Mouse (Mus musculus): ENCODE measurements around the gene 9430097D07Rik.

The 9430097D07Rik gene

DNA sequence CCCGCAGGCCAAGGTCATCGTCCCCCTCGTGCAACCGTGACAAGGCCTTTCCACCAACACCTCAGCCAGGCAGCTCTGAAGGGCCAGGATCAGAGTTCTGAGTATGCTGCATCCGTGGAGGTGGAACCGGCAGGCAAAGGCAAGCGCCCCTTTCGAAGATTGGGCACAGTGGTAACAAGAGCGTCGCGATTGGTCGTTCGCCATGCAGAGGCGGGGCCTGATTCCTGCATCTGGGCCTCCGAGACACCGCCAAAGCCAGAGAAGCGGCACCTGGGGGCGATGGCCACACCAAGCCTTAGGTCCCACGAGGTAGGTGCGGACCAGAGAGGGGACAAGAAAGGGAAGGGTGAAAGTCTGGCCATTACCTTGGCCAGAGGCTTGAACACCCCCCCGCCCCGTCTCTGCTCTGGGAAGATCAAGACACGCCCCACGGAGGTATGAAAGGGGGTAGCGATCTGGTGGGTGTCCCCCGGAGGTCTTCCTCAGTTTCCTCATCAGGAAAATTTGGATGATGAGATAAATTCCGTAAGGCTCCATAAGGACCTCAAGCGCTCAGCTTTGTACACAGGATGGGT, at the start of gene 9430097D07Rik:
Gene 9430097D07Rik (minus strand): TSS at position 99 of the 575 bp plus-strand sequence.
- DNase-seq (ENCODE audit: low spot score) = peak; percentile 79

DNA sequence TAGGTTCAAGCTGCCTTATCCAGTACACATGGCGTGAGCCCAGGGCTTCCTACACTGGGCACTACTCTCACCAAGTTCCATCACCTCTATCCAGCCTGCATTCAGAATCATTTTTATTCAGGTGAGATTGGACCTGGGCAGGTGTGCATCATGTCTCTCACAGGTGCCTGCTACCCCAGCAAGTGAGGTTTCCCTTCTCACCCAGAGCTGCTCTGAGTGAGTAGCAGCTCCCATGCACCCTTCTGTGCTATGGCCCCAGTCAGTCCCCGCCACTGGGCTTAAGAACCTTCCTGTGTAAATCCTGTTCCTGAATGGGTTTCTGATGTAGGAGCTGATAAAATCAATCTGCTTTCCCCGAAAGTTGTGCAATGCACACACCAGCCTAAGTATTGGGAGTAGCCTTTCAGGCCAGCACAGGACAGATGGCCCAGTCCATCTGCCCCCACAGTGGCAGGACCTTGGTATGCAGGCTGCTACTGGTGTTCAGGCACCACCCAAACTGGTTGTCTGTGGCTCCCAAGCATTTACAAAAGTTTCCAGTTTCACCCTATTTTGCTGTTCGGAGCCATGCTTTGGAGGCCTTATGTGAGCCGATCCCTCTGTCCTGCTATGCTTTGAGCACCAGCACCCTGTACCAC, 48.7 kb upstream of the 9430097D07Rik start:
- peak; percentile 40 for DNase-seq (ENCODE audit: low spot score)

DNA sequence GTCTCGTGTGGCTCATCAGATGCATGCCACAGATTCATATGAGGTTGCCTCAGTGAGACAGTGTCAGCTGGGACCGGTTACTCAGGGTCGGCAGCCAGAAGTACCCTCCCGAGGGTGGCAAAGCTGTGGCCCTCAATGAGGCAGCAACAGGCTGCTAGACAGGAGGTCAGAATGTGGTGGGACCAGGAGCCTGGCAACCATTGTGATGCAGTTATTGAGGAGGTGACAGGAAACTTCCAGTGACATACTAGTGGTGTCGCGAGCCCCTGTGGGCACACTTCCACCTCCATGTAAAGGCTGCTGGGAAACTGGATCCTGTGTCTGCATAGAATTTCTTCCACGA, 46.0 kb upstream of the 9430097D07Rik start, which contains the start of gene Ak1:
Gene Ak1 (plus strand): TSS at position 242 of the 343 bp plus-strand sequence.
- no peak for DNase-seq (ENCODE audit: low spot score)

DNA sequence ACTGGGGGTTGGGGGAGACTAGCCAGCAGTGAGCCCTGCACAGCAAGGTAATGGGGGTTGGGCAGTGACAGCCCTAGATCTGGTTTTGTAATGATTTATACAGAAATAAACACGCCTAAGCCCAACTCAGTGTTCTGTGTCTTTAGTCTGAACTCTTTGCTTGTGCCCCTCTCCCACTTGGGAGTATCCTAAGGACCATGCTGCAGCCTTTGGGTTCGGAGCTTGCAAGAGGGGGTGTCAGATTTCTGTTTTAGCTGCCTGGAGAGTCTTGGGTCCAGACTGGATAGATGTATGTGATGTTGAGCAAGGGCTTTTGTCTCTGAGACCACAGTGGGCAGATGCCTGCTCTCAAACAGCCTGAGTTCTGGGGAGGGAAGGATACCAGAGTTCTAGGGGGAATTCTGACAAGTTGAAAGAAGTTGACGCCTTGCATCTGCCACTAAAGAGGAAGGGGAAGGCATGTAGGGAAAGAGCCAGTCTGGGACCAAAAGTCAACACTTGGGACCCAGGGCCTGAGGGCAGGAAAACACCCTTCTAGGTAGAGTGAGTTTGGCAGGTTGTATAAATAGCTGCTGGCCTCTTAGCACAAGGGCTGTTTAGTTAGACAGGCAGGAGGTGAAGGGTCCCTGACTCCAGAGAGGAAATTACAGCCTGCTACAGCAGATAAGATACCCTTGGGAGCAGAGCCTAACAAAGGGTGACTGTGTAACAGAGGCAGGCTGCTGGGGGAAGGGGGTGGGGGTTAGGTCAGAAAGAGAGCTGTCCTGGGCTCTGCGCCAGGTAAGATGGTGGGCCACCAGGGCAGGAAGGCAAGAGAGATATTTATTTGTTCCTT, 45.4 kb upstream of the 9430097D07Rik start:
- peak; percentile 94 for DNase-seq (ENCODE audit: low spot score)

DNA sequence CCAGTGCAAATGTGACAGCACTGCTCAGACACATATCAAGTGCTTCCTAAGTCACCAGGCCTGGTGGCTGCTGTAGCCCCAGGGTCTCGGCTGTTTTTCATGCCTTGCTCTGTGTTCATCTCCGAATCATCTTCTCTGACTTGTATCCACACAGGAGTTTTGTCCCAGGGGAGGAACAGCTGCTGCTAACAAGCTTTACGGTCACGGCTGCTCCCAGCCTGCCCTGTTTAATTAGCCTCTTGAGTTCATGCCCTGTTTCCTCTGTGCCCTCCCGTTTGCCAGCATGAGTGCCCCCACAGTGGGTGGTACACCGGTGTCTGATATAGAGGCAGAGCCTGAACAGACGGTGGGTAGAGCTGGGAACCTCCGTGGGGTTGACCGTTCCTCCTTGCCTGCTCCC, 42.6 kb upstream of the 9430097D07Rik start:
- DNase-seq (ENCODE audit: low spot score) = peak; percentile 72

DNA sequence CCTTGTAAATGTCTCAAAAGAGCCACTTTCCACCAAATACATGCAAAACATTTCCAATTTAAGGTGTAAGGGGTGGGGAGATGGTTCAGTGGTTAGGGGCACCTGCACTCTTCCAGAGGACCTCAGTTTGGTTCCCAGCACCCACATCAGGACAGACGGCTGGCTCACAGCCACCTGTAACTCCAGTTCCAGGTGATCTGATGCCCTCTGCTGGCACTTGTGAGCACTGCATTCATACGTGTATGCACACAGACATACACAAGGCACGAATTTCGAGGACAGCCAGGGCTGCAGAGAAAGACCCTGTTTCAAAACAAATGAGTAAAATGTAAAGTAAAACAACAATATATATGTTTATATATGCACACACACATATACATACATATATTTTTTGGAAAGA, 42.1 kb upstream of the 9430097D07Rik start:
- DNase-seq (ENCODE audit: low spot score) = no peak

DNA sequence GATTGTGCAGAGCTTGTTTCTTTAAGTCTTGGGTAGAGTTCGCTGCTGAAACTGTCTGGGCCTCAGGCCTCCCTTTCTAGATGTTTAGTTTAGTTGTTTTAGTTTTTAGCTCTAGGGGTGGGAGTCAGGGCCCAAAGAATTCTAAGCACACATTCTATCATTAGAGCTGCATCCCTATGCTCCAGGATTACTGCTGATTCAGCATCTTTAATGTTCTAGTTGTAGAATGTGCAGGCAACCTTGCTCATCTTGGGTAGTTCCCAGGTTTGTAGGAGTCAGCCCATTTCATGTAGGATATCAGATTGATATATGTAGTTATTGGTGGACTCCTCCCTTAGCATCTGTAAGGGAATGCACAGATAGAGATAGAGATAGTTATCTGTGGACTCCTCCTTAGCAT, 41.6 kb upstream of the 9430097D07Rik start:
- no peak for DNase-seq (ENCODE audit: low spot score)

DNA sequence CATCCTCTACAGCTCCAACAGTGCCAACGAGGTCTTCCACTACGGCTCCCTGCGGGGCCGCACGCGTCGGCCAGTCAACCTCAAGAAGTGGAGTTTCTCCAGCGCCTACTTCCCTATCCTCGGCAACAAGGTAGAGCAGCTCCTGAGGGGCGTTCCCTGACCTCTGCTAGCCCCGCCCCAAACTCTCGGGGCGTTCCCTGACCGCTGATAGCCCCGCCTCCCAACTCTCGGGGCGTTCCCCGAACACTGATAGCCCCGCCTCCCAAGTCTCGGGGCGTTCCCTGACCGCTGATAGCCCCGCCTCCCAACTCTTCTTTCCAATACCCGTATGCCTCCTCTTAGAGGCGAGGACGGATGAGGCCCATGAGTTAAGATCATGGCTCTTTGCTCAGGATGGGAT, 36.8 kb upstream of the 9430097D07Rik start:
- DNase-seq (ENCODE audit: low spot score) = no peak

DNA sequence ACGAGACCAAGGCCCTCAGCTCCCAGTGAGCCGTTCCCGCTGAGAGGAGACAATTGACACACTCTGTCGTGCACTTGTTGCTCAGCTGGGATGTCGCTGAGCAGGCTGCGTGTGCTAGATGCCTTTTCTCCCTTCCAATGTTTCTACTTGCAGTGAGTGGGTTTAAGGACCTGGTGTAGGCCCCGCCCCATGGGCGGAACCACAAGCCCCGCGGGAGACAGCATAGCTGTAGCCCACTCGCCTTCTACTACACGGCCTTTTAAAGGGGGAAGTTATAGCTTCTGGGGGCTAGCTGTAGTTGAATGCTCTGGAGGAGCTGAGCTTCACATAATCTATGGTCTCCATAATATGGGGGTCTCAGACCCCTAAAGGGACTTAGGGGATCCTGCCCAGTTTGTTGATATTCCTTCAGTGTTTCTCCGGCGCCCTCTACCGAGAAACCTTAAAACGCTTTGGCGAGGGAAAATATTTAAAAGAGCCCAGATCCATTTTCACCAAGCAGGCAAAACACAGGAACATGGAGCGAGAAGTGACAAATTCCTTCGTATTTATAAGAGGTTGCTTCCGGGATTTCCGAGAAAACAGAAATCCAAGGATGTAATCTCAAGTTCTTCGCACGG, 35.2 kb upstream of the 9430097D07Rik start:
- no peak for DNase-seq (ENCODE audit: low spot score)

DNA sequence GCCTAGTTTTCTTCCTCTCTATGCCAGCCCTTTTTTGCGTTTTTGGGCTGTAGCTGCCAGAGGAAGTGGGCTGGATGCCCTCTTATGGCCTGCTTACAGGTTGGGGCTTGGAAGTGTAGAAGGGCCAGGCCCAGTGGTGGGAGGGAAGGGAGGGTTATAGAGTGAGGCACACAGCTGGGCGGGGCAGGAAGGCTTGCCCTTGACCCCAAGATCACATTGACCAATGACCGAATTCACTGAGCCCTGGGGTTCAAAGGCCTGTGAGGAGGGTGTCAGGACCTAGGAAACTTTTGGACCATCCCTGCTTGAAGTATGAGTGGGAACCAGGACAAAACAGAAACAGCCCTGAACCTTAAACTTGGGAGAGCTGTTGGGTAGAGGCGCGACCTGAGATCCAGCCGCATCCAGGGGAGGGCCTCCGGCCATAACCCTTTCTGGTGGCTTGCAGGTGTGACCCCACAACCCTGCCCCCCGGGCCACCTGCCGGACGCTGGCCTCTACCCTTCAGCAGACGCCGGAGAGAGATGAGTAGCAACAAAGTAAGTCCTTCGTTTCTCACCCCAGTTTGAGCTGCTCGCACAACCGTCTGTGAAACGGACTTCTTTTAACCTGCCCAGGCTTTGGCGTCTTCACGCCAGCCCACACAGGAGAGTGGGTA, 33.4 kb upstream of the 9430097D07Rik start:
- DNase-seq (ENCODE audit: low spot score) = no peak

DNA sequence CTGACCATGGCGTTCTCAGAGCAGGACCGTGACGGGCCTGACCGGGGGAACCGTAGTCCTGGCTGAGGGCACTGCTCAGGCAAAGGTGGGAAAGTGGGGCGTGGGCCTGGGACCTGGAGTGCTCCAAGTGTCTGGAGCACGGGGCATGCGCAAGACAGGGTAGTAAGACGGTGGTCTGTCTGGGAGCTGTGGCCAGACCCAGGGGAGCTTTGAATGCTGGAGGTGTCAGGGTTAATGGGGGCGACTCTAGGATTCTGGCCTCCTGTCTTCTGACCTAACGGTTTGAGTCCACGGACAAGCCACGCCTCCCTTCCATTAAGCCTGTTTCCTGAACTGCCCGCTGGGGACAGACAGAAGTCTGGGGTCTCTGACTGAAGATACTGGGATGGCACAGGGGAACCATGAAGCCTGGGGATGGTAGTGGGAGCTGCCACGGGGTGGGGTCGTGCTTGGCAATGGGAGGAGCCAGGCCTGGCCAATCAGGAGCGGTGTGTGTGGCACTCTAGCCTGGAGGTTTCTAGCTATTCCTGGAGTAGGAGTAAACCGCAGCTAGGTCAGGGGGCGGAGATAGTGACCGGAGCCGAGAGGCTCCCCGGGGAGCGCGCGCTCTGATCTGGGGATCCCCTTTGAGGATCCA, 32.8 kb upstream of the 9430097D07Rik start:
- peak; percentile 63 for DNase-seq (ENCODE audit: low spot score)

DNA sequence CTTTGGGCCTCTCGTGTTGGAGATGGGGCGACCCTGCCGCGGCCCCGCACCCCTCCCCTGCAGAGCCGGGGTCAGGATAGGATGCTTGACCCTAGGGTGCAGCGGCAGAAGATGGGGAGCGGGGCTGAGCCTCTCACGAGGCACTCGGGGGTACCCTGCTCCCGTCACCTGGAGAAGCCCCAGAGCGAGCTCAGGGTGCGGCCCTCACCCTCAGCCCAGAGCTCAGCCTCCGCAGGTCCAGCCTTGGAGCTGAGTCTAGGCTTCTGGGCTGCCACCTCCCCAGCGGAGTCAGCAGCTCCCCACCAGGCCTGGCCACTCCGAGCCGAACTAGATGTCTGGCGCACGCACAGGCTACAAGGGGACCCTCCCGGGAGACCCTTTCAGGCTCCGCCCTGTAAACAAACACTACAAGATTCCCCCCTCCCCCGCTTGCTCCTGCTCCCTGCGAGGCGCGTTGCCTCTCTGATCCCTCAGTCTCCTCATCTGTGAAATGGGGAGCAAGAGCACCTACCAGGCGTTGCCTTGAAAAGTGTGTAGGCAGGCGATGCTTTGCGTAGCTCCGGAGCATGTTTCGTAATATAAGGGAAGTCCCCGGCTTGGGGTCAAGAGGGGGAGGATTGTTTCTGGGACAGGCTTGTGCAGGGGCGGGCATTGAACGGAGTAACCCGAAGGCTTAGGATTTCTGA, 31.9 kb upstream of the 9430097D07Rik start:
- DNase-seq (ENCODE audit: low spot score) = peak; percentile 57

DNA sequence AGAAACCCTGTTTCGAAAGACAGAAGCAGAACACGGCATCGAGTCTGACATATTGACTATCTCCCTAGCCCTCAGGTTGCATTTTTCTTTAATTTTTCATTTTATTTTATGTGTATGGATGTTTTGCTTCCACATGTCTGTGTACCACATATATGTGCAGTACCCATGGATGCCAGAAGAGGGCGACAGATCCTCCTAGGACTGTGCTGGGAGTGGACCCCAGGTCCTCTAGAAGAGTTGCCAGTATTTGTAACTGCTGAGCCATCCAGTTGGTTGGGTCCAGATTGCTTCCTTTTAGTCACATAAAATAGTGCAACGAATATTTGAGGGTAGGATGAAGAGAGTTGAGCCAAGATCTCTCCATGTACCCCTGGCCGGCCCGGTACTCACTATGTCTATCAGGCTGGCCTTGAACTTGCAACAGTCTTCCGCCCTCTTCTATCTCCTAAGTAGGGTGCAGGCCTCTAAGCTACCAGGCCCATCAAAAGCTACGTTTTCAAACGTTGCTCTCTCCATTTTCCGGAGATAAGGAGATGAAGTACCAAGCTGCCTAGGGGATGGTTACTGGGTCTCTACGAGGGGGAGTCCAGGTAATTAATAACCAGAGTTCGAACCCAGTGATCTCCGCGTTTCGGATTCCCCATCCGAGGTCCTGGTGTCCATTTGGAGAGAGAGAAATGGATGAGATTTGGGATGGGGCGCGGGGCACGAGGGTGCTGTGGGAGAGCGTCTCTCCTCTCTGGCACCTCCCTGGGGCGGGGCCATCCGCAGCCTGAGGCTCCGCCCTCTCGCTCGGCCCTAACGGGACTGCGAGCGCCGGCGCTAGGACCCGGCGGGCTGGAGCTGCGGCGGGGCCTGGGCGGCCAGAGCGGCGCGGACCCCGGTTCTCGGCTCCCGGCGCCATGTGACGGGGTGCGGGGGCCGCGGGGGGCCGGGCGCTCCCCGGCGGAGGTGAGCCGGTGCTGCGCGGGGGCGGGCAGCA, 31.0 kb upstream of the 9430097D07Rik start:
- peak; percentile 86 for DNase-seq (ENCODE audit: low spot score)

DNA sequence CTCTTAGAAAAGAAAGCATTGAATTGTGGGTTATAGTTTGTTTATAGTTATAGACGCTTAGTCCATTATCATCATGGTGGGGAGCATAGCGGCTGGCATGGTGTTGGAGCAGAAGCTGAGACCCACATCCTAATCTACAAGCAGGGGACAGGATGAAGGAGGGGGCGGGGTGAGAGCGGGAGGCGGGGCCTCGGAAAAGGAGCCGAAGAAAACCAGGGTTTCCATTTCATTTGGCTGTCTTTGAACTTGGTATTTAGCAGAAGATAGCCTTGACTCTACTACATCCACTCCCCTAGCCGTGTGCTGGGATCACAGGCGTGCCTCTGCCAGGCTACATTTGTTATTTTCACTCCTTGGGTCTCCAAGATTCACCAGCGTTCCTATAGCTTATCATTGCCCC, 29.1 kb upstream of the 9430097D07Rik start:
- DNase-seq (ENCODE audit: low spot score) = no peak

DNA sequence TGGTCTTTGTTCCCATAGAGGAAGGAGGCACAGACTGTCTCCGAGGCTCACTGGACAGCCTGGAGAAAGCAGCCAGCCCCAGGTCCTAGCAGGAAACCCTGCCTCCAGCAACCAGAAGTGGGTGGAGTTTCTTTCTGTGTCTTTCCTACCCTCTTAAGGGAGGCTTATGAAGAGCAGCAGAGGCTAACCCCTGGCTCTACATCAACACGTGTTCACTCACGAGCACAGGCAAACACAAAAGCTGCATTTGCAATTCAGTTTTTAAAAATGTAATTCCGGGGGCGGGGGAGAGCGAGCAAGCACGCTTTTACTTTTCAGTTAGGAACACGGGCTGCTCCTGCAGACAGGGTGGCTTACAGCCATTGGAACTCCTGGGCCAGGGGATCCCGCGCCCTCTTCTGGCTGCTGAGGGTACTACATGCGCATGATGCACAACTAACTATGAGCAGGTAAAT, 27.1 kb upstream of the 9430097D07Rik start:
- DNase-seq (ENCODE audit: low spot score) = no peak

DNA sequence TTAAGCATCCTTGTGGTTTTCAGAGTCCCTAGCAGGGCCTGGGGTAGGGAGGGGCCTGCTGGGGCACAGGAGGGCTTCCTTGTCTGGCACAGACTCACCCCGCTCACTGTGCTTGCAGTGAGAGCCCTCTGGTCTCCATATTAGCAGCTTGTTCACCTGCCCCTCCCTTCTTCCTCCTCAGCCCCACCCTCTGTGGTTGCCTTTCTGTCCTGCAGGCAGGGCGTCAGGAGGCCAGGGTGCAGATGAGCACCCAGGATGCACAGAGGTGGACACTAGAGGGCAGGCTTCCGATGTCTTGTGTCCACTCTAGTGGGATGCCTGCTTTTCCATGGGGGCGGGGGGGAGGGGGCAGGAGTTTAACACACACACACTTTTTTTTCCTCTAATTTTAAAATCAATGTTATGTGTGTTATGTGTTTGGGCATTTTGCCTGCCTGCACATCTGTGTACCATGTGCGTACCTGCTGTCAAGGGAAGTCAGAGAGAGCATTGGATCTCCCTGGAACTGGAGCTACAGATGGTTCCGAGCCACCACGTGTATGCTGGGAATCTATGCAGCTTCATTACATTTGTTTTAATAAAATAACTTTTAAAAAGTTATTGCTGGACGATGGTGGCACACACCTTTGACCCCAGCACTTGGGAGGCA, 26.1 kb upstream of the 9430097D07Rik start:
- no peak for DNase-seq (ENCODE audit: low spot score)

DNA sequence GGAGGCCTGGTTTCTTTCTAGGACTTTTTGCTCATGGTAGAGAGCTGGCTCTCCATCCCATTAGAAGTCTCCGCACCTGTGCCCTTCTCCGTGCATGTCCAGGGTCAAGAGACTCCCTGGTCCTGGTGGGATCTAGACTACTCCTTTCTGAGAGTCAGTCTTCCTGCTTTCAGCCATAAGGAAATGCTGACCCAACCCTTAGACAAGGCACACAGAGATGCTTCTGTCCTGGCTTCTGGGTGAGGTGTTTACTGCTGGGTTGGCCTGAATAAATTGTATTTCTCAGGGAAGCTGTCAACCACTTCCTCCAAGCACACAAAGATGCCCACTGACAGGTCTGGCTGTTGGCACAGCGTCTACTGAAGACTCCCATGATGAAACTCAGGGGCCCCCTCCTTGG, 23.9 kb upstream of the 9430097D07Rik start, which contains the start of gene St6galnac6:
Gene St6galnac6 (plus strand): TSS at position 301 of the 400 bp plus-strand sequence.
- no peak for DNase-seq (ENCODE audit: low spot score)

DNA sequence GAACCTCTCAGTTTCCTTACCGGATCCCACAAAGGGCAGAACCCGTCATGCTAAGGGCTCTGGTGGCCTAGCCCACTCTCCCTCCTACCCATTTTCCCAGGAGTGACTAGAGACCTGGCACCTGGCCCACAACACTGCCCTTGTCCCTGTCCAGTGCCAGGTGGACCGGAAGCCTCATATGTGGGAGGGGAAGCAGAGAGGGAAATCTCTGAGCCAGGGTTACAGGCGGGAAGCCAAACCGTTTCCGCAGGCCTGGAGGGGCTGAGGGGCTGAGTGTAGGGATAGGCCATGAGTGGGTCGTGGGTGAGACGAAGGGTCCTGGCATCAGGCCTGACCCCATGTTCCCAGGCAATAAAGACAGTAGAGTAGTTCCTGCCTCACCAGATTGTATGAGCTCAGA, 23.0 kb upstream of the 9430097D07Rik start:
- no peak for DNase-seq (ENCODE audit: low spot score)

DNA sequence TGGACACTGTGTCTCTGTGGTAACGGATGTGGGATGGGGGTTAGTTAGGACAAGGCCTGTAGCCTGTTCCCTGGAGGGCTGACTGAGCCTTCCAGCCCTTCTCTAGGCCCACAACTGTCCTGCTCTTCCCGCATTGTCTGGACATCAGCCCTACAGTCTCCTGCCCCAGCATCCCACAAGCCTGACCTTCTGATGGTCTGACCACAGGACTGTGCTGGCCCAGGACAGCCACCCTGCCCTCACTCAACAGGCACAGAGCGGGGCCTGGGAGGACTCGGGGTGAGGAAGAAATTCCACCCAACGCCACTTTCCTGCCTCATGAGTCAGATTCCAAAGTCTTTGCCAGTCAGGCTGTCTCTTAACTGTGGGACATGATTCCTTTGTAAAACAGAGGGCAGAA, 22.2 kb upstream of the 9430097D07Rik start:
- no peak for DNase-seq (ENCODE audit: low spot score)
